Mouse (Mus musculus): ENCODE results near the gene Jchain. TPM values are rescaled to one million over a fixed set of nuclear protein-coding genes. Genes with fewer than 3 reads are reported as not detected.

The Jchain gene
- 0.32 TPM for polyA plus RNA-seq (2017; shearing (Covaris generic))

DNA sequence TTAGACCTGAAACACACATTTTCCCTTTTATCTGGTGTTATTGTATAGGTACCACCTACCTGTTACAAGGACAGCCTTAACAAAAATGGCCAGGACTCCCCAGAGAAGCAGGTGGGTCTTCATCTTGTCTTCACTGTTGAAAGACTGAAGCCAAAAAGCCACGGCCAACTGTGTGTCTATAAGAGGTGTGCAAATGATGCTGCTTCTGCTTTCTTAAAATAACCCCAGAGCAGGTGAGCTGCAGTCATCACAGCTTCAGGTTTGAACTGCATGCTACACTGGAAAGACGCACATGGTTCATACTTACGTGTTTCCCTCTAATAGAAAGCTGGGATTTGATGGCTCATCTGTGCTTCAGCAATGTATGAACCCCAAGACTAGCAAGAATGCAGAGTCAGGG lies at the start of gene Jchain:
TSS of gene Jchain (minus strand) at position 235 of the 400 bp plus-strand sequence.

DNA sequence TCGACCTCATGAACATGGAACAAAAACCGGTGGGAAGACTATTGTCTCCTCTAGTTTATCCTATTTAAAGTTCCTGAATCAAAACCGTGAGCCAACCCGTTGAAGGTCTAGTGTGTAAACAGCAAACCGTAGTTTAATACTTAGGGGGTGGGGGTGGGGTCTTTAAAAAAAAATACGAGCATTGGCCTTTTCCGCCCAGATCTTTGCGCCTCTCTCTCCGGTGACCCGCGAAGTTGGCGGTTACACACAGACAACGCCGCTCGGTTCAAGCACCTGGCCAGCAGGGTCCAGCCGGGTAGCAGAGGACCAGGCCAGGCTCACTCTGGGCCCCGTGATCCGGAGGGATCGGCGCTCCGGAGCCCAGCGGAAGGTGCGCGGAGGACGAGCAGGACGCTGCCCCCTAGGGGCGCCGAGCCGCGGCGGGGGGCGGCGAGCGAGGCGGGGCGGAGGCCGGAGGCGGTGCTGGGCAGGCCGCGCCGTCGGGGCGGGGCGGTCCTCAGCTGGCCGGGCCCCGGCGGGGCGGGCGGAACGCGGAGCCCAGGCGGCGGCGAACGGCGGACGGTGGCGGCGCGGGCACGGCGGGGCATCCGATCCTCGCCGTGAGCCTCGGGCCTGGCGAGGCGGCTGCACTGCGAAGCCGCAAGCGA lies 36.9 kb upstream of the Jchain start, which contains the start of gene Rufy3:
TSS of gene Rufy3 (plus strand) at position 540 of the 647 bp plus-strand sequence.

DNA sequence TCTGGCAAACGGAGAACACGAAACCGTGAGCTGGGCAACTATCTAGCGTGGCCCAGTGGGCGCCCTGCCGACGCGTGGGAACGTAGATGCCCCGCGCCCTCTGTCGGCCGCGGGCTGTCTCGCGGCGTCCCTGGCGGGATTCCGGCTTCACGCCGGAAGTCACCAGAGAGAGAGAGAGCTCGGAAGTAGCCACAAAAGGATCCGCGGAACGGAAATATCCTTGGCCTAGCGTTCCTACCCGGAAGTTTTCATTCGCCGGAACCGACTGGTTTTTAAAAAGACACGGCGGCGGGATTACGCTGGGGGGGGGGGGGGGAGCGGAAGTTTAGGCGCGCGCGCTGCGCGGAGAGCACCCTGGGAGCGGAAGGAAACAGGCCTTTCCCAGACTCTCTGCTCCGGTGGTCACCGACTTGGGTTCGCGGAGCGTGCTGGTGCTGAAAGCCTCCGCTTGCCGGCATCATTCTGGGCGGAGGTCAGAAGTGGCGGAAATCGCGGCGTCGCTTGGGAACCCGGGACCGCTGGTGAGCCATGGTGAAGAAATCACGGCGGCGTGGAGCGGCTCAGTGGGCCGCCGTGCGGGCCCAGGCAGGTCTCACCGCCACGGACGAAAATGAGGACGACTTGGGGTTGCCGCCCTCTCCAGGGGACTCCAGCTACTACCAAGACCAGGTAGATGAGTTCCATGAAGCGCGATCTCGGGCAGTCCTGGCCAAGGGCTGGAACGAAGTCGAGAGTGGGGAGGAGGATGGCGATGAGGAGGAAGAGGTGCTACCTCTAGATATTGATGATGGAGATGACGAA lies 26.6 kb upstream of the Jchain start, which contains the start of gene Utp3:
TSS of gene Utp3 (plus strand) at position 377 of the 801 bp plus-strand sequence.

DNA sequence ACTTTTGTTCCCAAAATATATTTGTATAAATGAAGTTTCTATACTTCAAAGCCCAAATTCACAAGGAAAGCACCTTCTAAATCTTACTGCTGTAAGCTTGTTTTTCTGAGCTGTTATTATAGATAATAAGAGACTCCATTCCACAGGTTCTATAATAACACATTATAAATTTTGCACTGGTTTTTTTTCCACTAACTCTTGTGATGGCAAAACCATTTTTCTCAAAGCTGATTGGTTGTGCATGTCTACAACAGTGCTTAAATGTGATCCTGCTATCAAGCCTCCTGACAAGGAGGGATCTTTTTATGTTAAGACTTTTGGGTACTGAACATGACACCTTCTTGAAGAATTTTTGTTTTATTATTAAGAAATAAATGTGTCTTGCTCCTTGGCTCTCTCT lies 40.0 kb downstream of the Jchain start, which contains the start of gene Enam:
TSS of gene Enam (plus strand) at position 301 of the 400 bp plus-strand sequence.

Other genes starting within 250 kb of the Jchain start
- not detected for gene Prol1, start 210.6 kb downstream of the Jchain start, polyA plus RNA-seq (2017; shearing (Covaris generic))
- gene Amtn, start 151.8 kb downstream of the Jchain start, polyA plus RNA-seq (2017; shearing (Covaris generic)), result not detected
- gene Ambn, start 71.9 kb downstream of the Jchain start, polyA plus RNA-seq (2017; shearing (Covaris generic)), result not detected
- not detected for gene Enam, start 39.9 kb downstream of the Jchain start, polyA plus RNA-seq (2017; shearing (Covaris generic))
- gene Utp3, start 26.6 kb upstream of the Jchain start, polyA plus RNA-seq (2017; shearing (Covaris generic)), result 74.7 TPM
- 6.4 TPM for gene Rufy3, start 37.1 kb upstream of the Jchain start, polyA plus RNA-seq (2017; shearing (Covaris generic))
- 30.7 TPM for gene Grsf1, start 148.3 kb upstream of the Jchain start, polyA plus RNA-seq (2017; shearing (Covaris generic))
- gene Mob1b, start 193.0 kb upstream of the Jchain start, polyA plus RNA-seq (2017; shearing (Covaris generic)), result 11.7 TPM
- gene Dck, start 237.1 kb upstream of the Jchain start, polyA plus RNA-seq (2017; shearing (Covaris generic)), result 29.2 TPM

Data from effector memory CD4-positive, alpha-beta T cell, adult 7 months (primary cell).